Mouse (Mus musculus) lung, adult 2 months (tissue): ENCODE data around the gene Enoph1. TPM values are rescaled to one million over a fixed set of nuclear protein-coding genes. Genes with fewer than 3 reads are reported as not detected.

Experiments
- DNase-seq: peaks from one replicate; pipeline ENCODE4 v3.0.0; 2022
- H3K4me1 ChIP-seq: fragments of 200-500 bp; 2 replicates; pipeline ENCODE4 v1.6.1; 2011; ENCODE audit warnings: low read length; ENCODE audit not compliant: control insufficient read depth, insufficient read depth
- H3K4me3 ChIP-seq: fragments of 200-500 bp; replicated peaks from 2 replicates; pipeline ENCODE3; 2011; ENCODE audit warnings: low read depth, mild to moderate bottlenecking, control low read depth, low read length; ENCODE audit errors: extremely low read depth
- CTCF ChIP-seq: fragments of 200-500 bp; IDR thresholded peaks from 2 replicates; pipeline ENCODE4 v1.5.1; 2011; ENCODE audit warnings: mild to moderate bottlenecking, low read length, control low read depth; ENCODE audit not compliant: insufficient read depth
- POLR2A ChIP-seq: fragments of 200-500 bp; IDR thresholded peaks from 2 replicates; pipeline ENCODE4 v1.6.1; 2011; ENCODE audit warnings: low read depth, mild to moderate bottlenecking, control low read depth, low read length, borderline replicate concordance; ENCODE audit errors: extremely low read depth
- WGBS: fragments of 180-500 bp; shearing (Covaris S2); methylation state at CpG from one replicate; pipeline ENCODE4 v1.1.7; 2018; 5-methylcytosine and 5-hydroxymethylcytosine counted together
- polyA plus RNA-seq: library from polyadenylated mRNA; depleted of rRNA; stranded (reverse); fragments of >200 nt; gene quantifications from 2 replicates; pipeline ENCODE4 v1.2.3, GENCODE M21; 2012

Enoph1 gene
- polyA plus RNA-seq, 1 experiment: 33.1 TPM

DNA sequence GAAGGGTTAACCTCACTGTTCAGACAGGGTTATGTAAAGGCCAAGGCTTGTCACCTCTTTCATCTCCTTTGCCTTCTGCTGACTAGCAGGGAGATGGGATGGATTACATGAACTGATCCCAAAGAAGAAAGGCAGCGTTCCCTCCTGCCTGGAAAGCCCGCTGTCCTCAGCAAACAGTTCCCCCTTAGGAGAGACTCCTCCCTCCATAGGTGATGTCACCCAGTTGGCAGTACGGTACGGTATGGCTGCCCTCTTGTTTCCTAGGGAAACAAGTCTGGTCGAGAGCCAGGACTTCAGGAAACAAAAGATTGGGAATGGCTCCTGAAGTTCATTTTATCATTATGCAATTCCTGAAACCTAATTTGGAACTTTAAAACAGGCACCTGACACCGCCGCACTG, 8.1 kb downstream of the Enoph1 start:
- TF ChIP-seq CTCF (no peak), POLR2A (no peak)
- peaks cover 10% of the 10 kb centered on the region for H3K4me1 ChIP-seq
- H3K4me3 ChIP-seq: no peak overlapping the region
- no peak for DNase-seq
- WGBS: 33% methylated on average over 7 of the region's 7 CpGs

DNA sequence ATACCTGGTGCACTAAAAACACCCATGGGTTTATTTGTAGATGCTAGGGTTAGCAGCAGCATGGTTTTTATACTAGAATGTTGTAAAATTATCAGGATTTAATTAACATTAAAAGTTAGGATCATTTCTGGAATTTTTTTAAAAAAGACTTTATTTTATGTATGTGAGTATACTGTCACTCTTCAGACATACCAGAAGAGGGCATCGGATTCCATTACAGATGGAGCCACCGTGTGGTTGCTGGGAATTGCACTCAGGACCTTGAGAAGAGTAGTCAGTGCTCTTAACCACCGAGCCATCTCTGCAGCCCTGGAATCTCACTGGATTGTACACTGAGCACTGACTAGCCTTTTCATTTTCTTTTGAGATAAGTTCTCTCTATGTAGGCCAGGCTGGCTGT, 10.1 kb downstream of the Enoph1 start:
- Histone ChIP-seq H3K4me1 (peaks cover 10% of the 10 kb centered on the region), H3K4me3 (no peak overlapping the region)
- TF ChIP-seq POLR2A (no peak), CTCF (no peak)
- WGBS: 89% methylated on average over 3 of the region's 3 CpGs
- no peak for DNase-seq

DNA sequence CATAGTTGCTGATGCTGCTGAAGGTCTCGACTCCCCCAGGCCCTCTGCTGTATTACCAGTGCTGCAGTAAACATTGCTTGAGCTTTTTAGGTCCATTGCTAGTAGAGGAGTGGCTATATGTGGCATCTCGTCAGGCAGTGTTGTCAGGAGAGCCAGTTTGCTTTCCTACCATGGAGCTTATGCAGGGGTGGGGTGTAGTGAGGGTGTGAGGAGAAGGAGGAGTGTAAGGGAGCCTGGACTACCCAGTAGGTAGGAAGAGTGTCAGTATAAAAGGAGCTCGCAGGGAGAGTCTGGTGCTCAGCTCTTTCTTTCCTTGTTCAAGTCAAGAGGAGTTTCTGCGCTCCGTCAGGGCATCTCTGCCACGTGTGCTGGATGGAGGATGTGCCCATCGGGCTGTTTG, 12.9 kb downstream of the Enoph1 start:
- 92% methylated on average over 7 of the region's 7 CpGs for WGBS
- TF ChIP-seq CTCF: no peak
- Histone ChIP-seq H3K4me1 (peaks cover 6% of the 10 kb centered on the region), H3K4me3 (no peak overlapping the region)
- no peak for DNase-seq

DNA sequence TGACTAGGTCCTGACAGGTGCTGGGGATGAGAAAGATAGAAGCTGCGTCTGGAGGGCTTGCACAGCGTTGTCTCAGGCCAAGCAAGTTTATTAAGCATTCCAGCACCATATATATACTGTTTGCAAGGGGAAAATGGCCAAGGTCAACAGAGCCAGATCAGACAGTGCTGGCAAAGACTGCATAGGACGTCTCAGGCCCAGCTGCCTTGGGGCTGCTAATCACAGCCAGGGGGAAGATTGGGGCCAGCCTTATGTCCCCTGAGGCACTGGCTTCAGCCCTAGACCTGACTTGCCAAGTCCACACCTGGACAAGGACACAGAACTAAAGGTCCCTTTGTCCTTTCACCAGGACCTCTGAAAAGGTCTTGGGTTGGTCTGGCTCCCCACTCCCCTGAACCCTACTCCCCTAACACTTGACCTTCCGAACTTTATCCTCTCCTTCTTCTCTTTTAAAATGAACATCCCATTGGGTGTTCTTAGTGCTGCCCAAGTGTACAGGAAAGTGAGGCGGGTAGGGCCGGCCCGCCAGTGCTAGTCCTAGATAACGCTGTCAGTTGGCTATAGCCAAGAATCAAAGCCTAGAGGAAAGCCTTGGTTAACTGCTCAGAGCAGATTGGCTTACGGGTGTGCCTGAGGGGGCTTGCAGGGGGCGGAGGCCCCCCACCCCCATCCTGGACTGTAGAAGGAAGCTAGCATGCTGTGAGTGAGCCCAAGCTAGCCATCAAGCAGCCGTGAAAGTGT, 15.2 kb downstream of the Enoph1 start:
- no peak for DNase-seq
- Histone ChIP-seq H3K4me1 (no peaks in the 10 kb centered on the region), H3K4me3 (no peak overlapping the region)
- TF ChIP-seq POLR2A (no peak), CTCF (no peak)
- WGBS: 78% methylated on average over 11 of the region's 11 CpGs

DNA sequence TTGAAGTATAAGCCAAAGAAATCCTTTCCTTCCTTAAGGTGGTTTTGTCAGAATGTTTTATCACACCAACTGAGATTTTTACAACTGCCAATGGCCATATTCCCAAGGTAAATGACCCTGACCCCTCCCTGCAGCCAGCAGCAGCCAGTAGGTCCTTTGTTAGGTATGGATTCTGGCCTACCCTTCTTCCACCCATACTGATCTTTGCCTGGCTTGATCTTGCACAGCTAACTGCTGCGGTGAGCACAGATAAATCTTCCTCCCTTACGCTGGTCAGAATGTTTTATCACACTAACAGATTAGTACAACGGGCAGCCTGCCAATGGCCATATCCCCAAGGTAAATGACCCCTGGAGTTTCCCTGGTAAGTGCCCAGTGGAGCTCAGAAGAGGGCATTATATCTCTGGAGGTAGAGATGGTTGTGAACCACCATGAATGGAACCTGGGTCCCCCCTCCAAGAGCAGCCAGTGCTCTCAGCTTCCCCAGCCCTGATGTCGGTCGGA, 16.1 kb downstream of the Enoph1 start:
- Histone ChIP-seq H3K4me1 (no peaks in the 10 kb centered on the region), H3K4me3 (no peak overlapping the region)
- no peak for DNase-seq
- no peak for TF ChIP-seq CTCF
- no peak for TF ChIP-seq POLR2A
- 78% methylated on average over 5 of the region's 5 CpGs for WGBS

DNA sequence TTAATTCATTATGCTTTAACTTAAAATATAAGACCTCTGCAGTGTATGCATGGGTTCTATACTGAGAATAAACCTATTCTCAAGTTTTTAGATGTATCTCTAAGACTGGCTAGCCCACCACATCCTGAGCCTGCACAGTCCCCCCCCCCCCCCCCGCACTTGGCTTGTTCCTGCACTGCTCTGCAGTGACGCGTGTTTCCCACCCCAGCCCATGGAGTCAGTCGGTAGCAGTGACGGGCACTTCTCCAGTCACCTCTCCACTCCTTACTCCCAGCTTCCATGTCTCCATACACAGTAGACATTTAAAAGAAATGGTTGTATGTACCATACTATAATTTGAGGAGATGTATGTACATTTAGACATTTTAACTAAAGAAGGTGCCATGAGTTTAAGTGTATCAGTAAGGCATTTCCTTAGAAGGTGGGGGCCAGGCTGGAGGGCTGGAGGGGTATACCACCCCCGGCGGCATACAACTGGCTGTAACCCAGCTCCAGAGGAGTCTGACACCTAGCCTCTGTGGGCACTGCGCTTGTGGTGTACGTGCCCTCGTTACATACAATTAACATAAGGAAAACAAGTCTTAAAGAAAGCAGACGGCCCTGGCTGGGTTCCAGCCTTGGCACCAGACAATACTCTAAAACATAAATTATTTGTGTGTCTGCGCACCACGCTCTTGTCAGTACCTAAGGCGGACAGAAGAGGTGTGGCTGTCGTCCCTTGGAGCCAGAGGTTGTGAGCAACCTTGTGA, 17.9 kb downstream of the Enoph1 start:
- DNase-seq: no peak
- no peak overlapping the region for H3K4me3 ChIP-seq
- 63% methylated on average over 14 of the region's 15 CpGs for WGBS
- no peak for TF ChIP-seq CTCF
- no peak for TF ChIP-seq POLR2A
- no peaks in the 10 kb centered on the region for H3K4me1 ChIP-seq

DNA sequence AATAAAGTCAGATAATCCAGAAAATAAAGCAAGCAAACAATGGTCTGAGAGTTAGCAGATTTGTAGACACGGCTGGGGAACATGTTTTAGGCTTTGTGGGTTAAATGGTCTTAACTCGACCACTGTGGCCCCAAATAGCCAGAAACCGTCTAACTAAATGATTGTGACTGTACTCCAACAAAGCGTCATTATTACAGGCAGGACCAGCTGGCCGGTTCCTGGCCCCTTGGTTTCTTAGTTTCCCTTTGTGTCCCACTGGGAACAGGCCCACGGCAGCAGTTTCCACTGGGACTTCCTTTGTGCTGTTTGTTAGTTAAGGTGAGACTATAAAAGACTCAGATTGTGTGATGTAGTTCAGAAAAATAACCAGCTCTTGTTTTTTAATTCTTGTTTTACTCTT, 18.9 kb downstream of the Enoph1 start:
- no peaks in the 10 kb centered on the region for H3K4me1 ChIP-seq
- TF ChIP-seq POLR2A: no peak
- no peak for TF ChIP-seq CTCF
- no peak overlapping the region for H3K4me3 ChIP-seq
- WGBS: 79% methylated on average over 6 of the region's 6 CpGs
- no peak for DNase-seq

DNA sequence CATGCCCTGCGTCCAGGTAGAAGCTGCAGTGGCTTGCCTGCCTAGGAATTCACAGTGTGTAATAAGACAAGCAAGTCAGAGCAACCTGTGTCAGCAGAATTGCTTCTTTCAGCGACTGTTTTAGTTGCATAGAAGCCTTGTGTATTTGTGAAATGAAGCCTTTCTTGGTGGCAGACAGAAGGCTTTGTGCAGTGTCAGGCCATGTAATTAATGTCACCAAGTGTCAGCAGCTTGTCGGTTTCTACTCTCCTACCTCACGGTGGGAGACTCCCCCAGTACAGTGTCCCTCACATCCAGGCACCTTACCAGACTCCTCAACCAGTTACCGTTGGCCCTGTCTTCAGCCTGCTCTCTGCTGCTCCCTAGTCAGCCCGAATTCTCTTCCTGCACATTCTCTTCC, 19.5 kb downstream of the Enoph1 start:
- WGBS: 85% methylated on average over 6 of the region's 6 CpGs
- no peak for TF ChIP-seq POLR2A
- no peak for TF ChIP-seq CTCF
- H3K4me1 ChIP-seq: no peaks in the 10 kb centered on the region

DNA sequence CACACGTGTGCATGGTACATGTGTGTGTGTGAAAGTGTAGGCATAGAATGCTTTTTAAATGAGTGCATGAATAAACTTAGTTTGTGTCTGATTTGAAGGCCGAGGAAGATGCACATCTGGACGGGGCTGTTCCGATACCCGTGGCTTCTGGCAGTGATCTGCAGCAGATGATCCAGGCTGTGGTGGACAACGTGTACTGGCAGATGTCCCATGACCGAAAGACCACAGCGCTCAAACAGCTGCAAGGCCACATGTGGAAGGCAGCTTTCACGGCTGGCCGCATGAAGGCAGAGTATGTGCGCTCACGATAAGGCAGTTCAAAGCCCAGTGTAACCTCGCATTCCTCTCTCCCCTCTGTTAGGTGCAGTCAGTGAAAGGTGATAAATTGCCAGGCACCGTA, 21.1 kb downstream of the Enoph1 start:
- no peak for TF ChIP-seq POLR2A
- no peak for TF ChIP-seq CTCF
- no peak for DNase-seq
- Histone ChIP-seq H3K4me3 (no peak overlapping the region), H3K4me1 (no peaks in the 10 kb centered on the region)
- 88% methylated on average over 14 of the region's 14 CpGs for WGBS

More for the DNA sequence above, 19.5 kb downstream of the Enoph1 start:
- no peak for DNase-seq
- no peak overlapping the region for H3K4me3 ChIP-seq

DNA sequence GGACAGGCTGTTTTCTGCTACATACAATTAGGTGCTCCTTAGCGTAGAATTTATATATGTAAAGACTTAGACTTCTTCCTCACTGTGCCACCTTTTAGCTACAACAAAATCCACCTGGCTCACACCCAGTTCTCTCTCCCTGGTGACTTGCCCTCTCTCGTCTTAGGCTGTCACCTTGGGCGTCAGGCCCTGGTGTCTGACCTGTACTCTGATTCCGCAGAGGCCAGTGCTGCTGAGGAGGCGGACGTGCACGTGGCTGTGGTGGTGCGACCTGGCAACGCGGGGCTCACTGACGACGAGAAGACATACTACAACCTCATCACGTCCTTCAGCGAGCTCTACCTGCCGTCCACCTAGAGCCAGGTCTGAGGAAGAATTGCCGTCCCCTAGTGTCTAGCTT, 27.8 kb downstream of the Enoph1 start:
- 92% methylated on average over 16 of the region's 16 CpGs for WGBS
- DNase-seq: no peak
- TF ChIP-seq CTCF (no peak), POLR2A (no peak)
- H3K4me1 ChIP-seq: no peaks in the 10 kb centered on the region
- no peak overlapping the region for H3K4me3 ChIP-seq
